Mouse (Mus musculus) spleen, postnatal 0 days (tissue): ENCODE data around the gene Vmn2r76. TPM values are rescaled to one million over a fixed set of nuclear protein-coding genes. Genes with fewer than 3 reads are reported as not detected.

Source experiments
- polyA plus RNA-seq: library from polyadenylated mRNA; unstranded; fragments of >200 nt; fragmentation: Nextera tagmentation; extraction: Ambion mirVana; gene quantifications from 2 replicates; pipeline ENCODE4 v1.2.1, GENCODE M21; 2015

Vmn2r76 gene
- not detected in 2 replicates for polyA plus RNA-seq

GRCm38 (mm10) chr7:86246208-86246607 lies at the start of gene Vmn2r76:
TSS of gene Vmn2r76 (minus strand) at chr7:86246308.

GRCm38 (mm10) chr7:86277072-86277471 lies 31.0 kb upstream of the Vmn2r76 start, which contains the start of gene Olfr310:
TSS of gene Olfr310 (minus strand) at chr7:86277172.

GRCm38 (mm10) chr7:86171678-86172077 lies 74.4 kb downstream of the Vmn2r76 start, which contains the start of gene Vmn2r75:
TSS of gene Vmn2r75 (minus strand) at chr7:86171778.

Other genes with a start within 250 kb of the Vmn2r76 start
- not detected in 2 replicates for gene Vmn2r75, start 74.5 kb downstream of the Vmn2r76 start, polyA plus RNA-seq
- not detected in 2 replicates for gene Olfr310, start 30.9 kb upstream of the Vmn2r76 start, polyA plus RNA-seq
- not detected in 2 replicates for gene Olfr309, start 67.4 kb upstream of the Vmn2r76 start, polyA plus RNA-seq
- not detected in 2 replicates for gene Olfr308, start 79.3 kb upstream of the Vmn2r76 start, polyA plus RNA-seq
- gene Olfr307, start 91.3 kb upstream of the Vmn2r76 start, polyA plus RNA-seq = not detected in 2 replicates
- not detected in 2 replicates for gene Olfr305, start 120.6 kb upstream of the Vmn2r76 start, polyA plus RNA-seq
- gene Olfr304, start 140.3 kb upstream of the Vmn2r76 start, polyA plus RNA-seq = not detected in 2 replicates
- gene Olfr303, start 151.5 kb upstream of the Vmn2r76 start, polyA plus RNA-seq = not detected in 2 replicates
- gene Olfr301, start 157.5 kb upstream of the Vmn2r76 start, polyA plus RNA-seq = not detected in 2 replicates
- gene Olfr299, start 213.6 kb upstream of the Vmn2r76 start, polyA plus RNA-seq = not detected in 2 replicates
- not detected in 2 replicates for gene Olfr298, start 246.2 kb upstream of the Vmn2r76 start, polyA plus RNA-seq